Mouse (Mus musculus): ENCODE data around the gene Kbtbd12. TPM values are rescaled to one million over a fixed set of nuclear protein-coding genes. Genes with fewer than 3 reads are reported as not detected.

Gene Kbtbd12
- polyA plus RNA-seq, 1 experiment from 2014 or later = not detected

DNA sequence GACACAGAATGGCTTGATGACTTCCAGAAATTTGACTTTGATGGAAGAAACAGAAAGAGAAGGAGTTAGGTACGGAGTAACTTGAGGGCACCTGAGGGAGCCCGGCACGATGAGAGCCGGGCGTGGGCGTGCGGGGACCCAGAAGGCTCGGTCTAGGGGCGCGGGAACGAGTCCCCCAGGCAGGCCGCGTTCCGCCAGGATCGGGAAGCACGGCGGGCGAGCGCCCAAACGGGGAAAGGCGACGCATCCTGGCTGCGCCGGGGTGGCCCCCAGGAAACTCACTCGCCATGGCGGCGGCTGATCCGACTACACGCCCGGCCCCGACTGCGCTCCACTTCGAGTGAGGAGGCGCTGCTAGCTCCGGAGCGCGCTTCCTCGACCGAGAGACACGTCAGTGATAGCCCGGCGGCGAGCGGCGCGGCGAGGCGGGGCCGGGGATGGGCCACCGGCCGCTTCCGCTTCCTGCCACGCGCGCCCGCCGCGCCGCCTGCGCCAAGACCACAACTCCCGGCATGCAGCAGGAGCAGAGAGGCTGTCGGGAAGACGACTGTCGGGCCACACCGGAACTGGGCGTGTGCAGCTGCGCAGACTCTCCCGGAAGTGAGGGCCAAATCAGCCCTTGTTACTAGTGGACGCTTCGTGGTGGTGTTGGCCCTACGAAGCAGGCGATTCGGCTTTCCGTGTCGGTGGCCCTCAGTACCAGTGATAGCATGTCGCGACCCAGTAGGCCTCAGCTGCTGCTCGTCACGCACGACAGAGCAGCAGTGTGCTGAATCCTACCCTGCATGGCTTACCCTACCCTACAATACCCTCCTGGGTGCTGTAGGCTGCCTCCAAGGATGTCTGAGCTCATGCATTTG, 119.1 kb downstream of the Kbtbd12 start, which contains the start of gene Sec61a1:
Gene Sec61a1, minus strand, starts transcription at position 502 of the 860 bp plus-strand sequence.
- ATAC-seq (replicated peaks; ENCODE audit: insufficient number of reproducible peaks, low FRiP score, low TSS enrichment, low read depth) = peak; percentile 96
- Histone ChIP-seq H3K9me3 (replicated peaks; ENCODE audit: control insufficient read depth, low read length) (no peaks in the 10 kb centered on the region), H3K27ac (replicated peaks; ENCODE audit: low read depth, low read length) (peak within 1 kb of the TSS; percentile 63), H3K36me3 (replicated peaks; ENCODE audit: control insufficient read depth, insufficient read depth, low read depth, low read length) (peaks cover 13% of the 10 kb centered on the region; the same call in 1 of the 2 replicates), H3K4me1 (ENCODE audit: control insufficient read depth, insufficient read depth, low read length) (no peaks in the 10 kb centered on the region; the same call in 1 of the 2 replicates), H3K9ac (replicated peaks; ENCODE audit: low read length) (peak within 1 kb of the TSS; percentile 91), H3K27me3 (ENCODE audit: control insufficient read depth, insufficient read depth, low read length) (no peaks in the 10 kb centered on the region), H3K4me3 (ENCODE audit: low read depth, low read length) (peak within 1 kb of the TSS; percentile 98), H3K4me2 (ENCODE audit: low read depth, low read length) (peak within 1 kb of the TSS; percentile 64)
- peak; percentile 98 for DNase-seq (ENCODE audit: low spot score)
- WGBS = 0% methylated on average over 80 of the region's 80 CpGs

DNA sequence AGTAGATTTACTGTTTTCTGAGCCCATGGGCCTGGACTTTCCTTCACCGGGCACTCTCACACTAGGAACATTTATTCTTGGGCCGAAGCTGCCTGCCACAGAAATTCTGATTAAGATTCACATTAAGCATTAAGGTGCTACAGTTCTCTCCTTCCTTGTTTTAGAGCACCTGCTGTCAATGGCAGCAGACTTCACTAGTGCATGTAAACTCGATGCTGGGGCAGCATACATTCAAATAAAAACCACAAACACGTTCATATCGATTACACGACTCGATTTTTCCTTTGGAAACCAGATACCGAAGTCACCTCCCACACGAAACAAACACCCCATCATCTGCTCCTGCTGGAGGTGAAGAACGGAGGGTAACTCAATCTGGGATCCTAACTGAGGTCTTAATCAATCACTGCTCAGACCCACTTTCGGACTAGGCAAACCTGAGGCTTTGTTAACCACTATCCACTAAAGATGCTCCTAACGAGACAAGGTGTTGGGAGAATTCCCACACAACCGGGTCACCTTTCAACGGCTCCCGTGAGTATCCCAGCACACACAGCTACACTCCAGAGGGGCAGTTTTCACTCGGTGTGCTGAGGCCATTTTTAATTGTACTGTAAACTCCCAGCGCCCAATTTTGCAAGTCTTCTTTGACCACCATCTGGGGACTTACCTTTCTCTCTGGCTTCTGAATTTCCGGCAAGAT, 119.9 kb downstream of the Kbtbd12 start:
- Histone ChIP-seq H3K4me2 (ENCODE audit: low read depth, low read length) (peak overlapping the region; percentile 64), H3K4me1 (ENCODE audit: control insufficient read depth, insufficient read depth, low read length) (no peaks in the 10 kb centered on the region; the same call in 1 of the 2 replicates), H3K4me3 (ENCODE audit: low read depth, low read length) (peak overlapping the region; percentile 98), H3K9ac (replicated peaks; ENCODE audit: low read length) (peak overlapping the region; percentile 91), H3K9me3 (replicated peaks; ENCODE audit: control insufficient read depth, low read length) (no peaks in the 10 kb centered on the region), H3K36me3 (replicated peaks; ENCODE audit: control insufficient read depth, insufficient read depth, low read depth, low read length) (peaks cover 13% of the 10 kb centered on the region; the same call in 1 of the 2 replicates), H3K27ac (replicated peaks; ENCODE audit: low read depth, low read length) (peak overlapping the region; percentile 52; the same call in 1 of the 2 replicates), H3K27me3 (ENCODE audit: control insufficient read depth, insufficient read depth, low read length) (no peaks in the 10 kb centered on the region)
- ATAC-seq (replicated peaks; ENCODE audit: insufficient number of reproducible peaks, low FRiP score, low TSS enrichment, low read depth) (no peak), DNase-seq (ENCODE audit: low spot score) (peak; percentile 22)
- WGBS = 14% methylated on average over 18 of the region's 18 CpGs

- Histone ChIP-seq H3K36me3 (replicated peaks; ENCODE audit: control insufficient read depth, insufficient read depth, low read depth, low read length) (peaks cover 13% of the 10 kb centered on the region), H3K9ac (replicated peaks; ENCODE audit: low read length) (peak overlapping the region; percentile 7; the same call in 1 of the 2 replicates), H3K27me3 (ENCODE audit: control insufficient read depth, insufficient read depth, low read length) (no peaks in the 10 kb centered on the region), H3K4me1 (ENCODE audit: control insufficient read depth, insufficient read depth, low read length) (no peaks in the 10 kb centered on the region; the same call in 1 of the 2 replicates), H3K4me2 (ENCODE audit: low read depth, low read length) (no peak overlapping the region), H3K4me3 (ENCODE audit: low read depth, low read length) (peak overlapping the region; percentile 1; the same call in 1 of the 2 replicates), H3K27ac (replicated peaks; ENCODE audit: low read depth, low read length) (no peak overlapping the region), H3K9me3 (replicated peaks; ENCODE audit: control insufficient read depth, low read length) (no peaks in the 10 kb centered on the region)
- WGBS = 75% methylated on average over 5 of the region's 5 CpGs
- ATAC-seq (replicated peaks; ENCODE audit: insufficient number of reproducible peaks, low FRiP score, low TSS enrichment, low read depth) = no peak
- no peak for DNase-seq (ENCODE audit: low spot score)
Measured at GRCm38 (mm10) chr6:88516667-88517066, 121.1 kb downstream of the Kbtbd12 start.

DNA sequence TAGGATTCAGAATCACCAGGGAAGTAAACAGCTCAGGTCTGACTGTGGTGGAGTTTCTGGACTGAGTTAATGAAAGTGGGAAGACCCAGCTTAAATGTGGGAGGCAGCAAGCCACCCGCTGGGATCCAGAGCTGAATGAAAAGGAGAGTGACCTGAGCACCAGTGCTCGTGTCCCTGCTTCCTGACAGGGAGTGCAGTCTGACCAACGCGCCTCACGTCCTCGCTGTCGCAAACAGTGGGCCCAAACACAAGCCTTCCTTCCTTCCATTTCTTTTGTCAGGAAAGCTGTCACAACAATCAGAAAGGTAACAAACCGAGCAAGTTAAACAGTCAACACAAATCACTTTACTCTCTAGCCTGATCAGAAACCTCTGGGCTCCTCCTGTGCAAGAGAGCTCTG, 121.8 kb downstream of the Kbtbd12 start:
- Histone ChIP-seq H3K27ac (replicated peaks; ENCODE audit: low read depth, low read length) (no peak overlapping the region), H3K36me3 (replicated peaks; ENCODE audit: control insufficient read depth, insufficient read depth, low read depth, low read length) (peaks cover 14% of the 10 kb centered on the region), H3K9ac (replicated peaks; ENCODE audit: low read length) (no peak overlapping the region), H3K4me3 (ENCODE audit: low read depth, low read length) (no peak overlapping the region), H3K4me1 (ENCODE audit: control insufficient read depth, insufficient read depth, low read length) (no peaks in the 10 kb centered on the region; the same call in 1 of the 2 replicates), H3K9me3 (replicated peaks; ENCODE audit: control insufficient read depth, low read length) (no peaks in the 10 kb centered on the region), H3K4me2 (ENCODE audit: low read depth, low read length) (no peak overlapping the region), H3K27me3 (ENCODE audit: control insufficient read depth, insufficient read depth, low read length) (no peaks in the 10 kb centered on the region)
- DNase-seq (ENCODE audit: low spot score) = no peak
- 84% methylated on average over 8 of the region's 8 CpGs for WGBS
- no peak for ATAC-seq (replicated peaks; ENCODE audit: insufficient number of reproducible peaks, low FRiP score, low TSS enrichment, low read depth)

- Histone ChIP-seq H3K9ac (replicated peaks; ENCODE audit: low read length) (no peak overlapping the region), H3K4me1 (ENCODE audit: control insufficient read depth, insufficient read depth, low read length) (no peaks in the 10 kb centered on the region; the same call in 1 of the 2 replicates), H3K4me2 (ENCODE audit: low read depth, low read length) (no peak overlapping the region), H3K9me3 (replicated peaks; ENCODE audit: control insufficient read depth, low read length) (no peaks in the 10 kb centered on the region), H3K27me3 (ENCODE audit: control insufficient read depth, insufficient read depth, low read length) (no peaks in the 10 kb centered on the region), H3K36me3 (replicated peaks; ENCODE audit: control insufficient read depth, insufficient read depth, low read depth, low read length) (peaks cover 25% of the 10 kb centered on the region), H3K27ac (replicated peaks; ENCODE audit: low read depth, low read length) (no peak overlapping the region), H3K4me3 (ENCODE audit: low read depth, low read length) (no peak overlapping the region)
- ATAC-seq (replicated peaks; ENCODE audit: insufficient number of reproducible peaks, low FRiP score, low TSS enrichment, low read depth) (no peak), DNase-seq (ENCODE audit: low spot score) (no peak)
- whole genome bisulfite sequencing = 91% methylated on average over 4 of the region's 4 CpGs
Measured at GRCm38 (mm10) chr6:88514546-88514945, 123.2 kb downstream of the Kbtbd12 start.

DNA sequence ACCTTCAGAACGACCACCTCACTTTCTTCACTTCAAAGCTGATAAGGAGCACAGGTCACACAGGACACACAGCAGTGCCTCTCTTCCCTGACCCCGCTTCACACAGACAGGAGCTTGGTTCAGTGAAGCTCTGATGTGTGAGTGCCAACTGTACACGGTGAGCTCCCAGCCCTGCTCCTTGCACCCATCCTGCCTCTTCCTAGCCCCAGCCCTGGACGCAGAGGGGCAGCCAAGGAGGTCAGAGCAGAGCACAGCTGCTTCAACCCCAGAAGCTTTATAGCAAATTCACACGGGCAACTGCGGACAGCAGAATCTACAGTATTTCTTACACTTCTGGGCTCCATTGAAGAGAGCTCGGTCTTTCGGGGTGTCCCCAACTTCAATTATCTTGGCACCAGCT, 123.8 kb downstream of the Kbtbd12 start:
- no peak for DNase-seq (ENCODE audit: low spot score)
- no peak overlapping the region for H3K9ac ChIP-seq (replicated peaks; ENCODE audit: low read length)
- peaks cover 26% of the 10 kb centered on the region for H3K36me3 ChIP-seq (replicated peaks; ENCODE audit: control insufficient read depth, insufficient read depth, low read depth, low read length)
- no peaks in the 10 kb centered on the region for H3K27me3 ChIP-seq (ENCODE audit: control insufficient read depth, insufficient read depth, low read length)
- H3K4me3 ChIP-seq (ENCODE audit: low read depth, low read length) = no peak overlapping the region
- no peak for ATAC-seq (replicated peaks; ENCODE audit: insufficient number of reproducible peaks, low FRiP score, low TSS enrichment, low read depth)
- no peaks in the 10 kb centered on the region; the same call in 1 of the 2 replicates for H3K4me1 ChIP-seq (ENCODE audit: control insufficient read depth, insufficient read depth, low read length)
- no peak overlapping the region for H3K27ac ChIP-seq (replicated peaks; ENCODE audit: low read depth, low read length)
- 91% methylated on average over 8 of the region's 8 CpGs for WGBS
- no peaks in the 10 kb centered on the region for H3K9me3 ChIP-seq (replicated peaks; ENCODE audit: control insufficient read depth, low read length)
- no peak overlapping the region for H3K4me2 ChIP-seq (ENCODE audit: low read depth, low read length)

DNA sequence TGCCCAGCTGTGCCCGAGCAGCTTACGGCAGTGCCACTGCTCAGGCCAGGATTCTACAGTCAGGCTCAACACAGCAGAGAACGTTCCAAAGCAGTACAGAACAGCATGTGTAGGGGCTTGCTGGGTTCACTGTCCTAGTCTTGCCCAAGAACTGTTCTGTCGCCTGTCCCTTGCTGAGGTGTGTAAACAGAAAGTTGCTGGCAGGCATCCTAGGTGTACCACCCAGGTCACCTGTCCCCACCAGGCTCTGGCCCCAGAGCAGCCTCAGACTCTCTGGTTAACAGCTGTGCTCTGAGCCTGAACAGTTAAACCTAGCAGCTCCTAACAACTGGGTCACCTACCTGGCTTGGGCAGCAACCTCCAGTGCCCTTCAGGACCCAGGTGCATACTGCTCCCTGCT, 134.7 kb downstream of the Kbtbd12 start:
- no peak overlapping the region for H3K4me2 ChIP-seq (ENCODE audit: low read depth, low read length)
- no peak overlapping the region for H3K9ac ChIP-seq (replicated peaks; ENCODE audit: low read length)
- H3K4me3 ChIP-seq (ENCODE audit: low read depth, low read length) = no peak overlapping the region
- H3K27me3 ChIP-seq (ENCODE audit: control insufficient read depth, insufficient read depth, low read length) = no peaks in the 10 kb centered on the region
- DNase-seq (ENCODE audit: low spot score) (no peak), ATAC-seq (replicated peaks; ENCODE audit: insufficient number of reproducible peaks, low FRiP score, low TSS enrichment, low read depth) (no peak)
- H3K36me3 ChIP-seq (replicated peaks; ENCODE audit: control insufficient read depth, insufficient read depth, low read depth, low read length) = peaks cover 24% of the 10 kb centered on the region
- no peaks in the 10 kb centered on the region for H3K4me1 ChIP-seq (ENCODE audit: control insufficient read depth, insufficient read depth, low read length)
- H3K27ac ChIP-seq (replicated peaks; ENCODE audit: low read depth, low read length) = no peak overlapping the region
- H3K9me3 ChIP-seq (replicated peaks; ENCODE audit: control insufficient read depth, low read length) = no peaks in the 10 kb centered on the region
- WGBS = 87% methylated on average over 4 of the region's 4 CpGs
